Mouse (Mus musculus) retina, postnatal 1 day (tissue): ENCODE data around the gene Gm17428.
A peak's percentile ranks its signal among the peaks of the same experiment; 100 is the strongest.
"Not testable (repeated sequence)": the region's sequence is repeated elsewhere in the genome, so short reads cannot be mapped to it uniquely, and the experiment has no call there.

ENCODE experiments used
- DNase-seq: peaks from one replicate; pipeline ENCODE4 v3.0.0-alpha.2; 2012

Gene Gm17428

DNA sequence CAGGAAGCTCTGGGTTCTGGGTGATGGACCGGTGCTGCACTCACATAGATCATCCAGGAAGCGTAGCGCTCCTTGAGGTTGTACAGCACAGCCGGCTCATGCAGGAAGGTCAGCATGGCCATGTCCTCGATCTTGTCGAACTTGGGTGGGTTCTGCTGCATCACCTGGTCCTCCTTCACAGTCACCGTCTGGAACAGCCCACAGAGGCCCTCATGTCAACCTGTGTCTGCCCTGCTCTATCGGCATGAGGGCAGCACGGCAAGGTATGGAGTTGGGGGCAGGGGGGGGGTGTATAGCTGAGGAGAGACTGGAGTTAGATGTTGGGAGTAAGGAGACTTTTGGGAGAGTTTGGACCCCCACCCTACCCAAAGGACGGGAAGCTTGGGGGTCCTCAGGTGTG lies 15.5 kb downstream of the Gm17428 start:
- no peak for DNase-seq

DNA sequence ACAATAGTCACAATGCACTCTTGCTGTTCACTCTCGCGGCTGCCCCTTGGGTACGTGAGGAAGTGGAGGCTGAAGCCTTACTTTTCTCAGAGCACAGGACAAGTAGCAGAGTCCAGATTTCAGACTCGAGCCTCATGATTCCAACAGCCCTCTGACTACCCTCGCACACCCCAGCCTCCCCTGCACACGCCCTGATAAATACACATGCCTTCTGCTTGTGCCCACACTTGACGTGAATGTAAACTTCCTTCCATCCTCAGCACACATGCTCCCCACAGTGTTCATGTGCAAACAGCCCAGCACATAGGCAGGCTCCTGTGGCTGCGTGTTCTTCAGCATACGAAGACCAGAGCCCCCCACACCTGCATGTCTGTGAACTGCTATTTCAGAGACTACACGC lies 16.9 kb downstream of the Gm17428 start:
- no peak for DNase-seq

DNA sequence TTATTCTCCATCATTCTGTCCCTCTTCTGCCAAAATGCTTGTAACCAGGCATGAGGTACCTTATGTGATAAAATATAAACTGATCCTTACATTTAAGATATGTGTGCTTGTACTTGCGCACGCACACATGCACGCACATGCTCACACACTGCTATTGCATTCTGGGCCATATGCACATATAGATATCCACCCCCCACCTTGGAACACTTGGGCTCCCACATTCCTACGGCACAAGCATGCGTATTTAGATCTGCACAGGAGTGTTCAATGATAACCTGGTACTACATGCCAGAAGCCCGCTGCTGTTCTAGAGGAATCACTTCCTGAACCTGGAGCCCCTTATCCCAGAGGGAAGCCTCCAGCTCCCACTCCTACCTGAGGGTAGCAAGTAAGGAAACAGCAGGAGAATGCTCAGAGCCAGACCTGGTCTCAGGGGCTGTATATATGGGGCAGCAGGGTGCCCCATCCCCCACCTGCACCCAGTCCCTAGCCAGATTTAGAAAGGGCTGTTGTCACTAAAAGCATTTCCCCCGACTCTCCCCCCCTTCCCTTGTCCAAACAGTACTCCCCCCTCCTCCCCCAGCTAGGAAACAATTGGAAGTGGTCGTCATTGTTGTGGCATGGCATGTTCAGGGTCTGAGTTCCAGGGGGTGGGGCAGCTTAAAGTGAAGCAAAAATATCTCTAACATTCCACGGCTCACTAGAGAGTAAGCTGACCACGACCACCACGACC lies 17.6 kb downstream of the Gm17428 start, which contains the start of gene Myh7:
TSS of gene Myh7 (minus strand) at position 491 of the 733 bp plus-strand sequence.
- peak; percentile 15 for DNase-seq

DNA sequence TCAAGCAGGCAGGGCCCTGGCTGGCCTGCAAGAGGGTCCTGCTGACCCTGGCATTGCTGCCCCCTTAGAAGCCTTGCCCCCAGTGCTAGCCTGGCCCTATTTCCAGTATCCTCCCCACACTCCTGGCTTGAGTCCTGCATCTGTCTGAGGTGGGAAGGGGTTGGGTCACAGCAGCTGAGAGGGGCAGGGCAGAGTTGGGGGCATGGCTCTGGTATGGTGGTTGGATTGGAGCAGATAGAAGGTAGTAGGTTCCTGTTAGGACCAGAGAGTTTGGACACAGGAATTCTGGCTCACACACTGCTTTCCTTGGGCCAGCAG lies 18.1 kb downstream of the Gm17428 start:
- DNase-seq = peak; percentile 15

DNA sequence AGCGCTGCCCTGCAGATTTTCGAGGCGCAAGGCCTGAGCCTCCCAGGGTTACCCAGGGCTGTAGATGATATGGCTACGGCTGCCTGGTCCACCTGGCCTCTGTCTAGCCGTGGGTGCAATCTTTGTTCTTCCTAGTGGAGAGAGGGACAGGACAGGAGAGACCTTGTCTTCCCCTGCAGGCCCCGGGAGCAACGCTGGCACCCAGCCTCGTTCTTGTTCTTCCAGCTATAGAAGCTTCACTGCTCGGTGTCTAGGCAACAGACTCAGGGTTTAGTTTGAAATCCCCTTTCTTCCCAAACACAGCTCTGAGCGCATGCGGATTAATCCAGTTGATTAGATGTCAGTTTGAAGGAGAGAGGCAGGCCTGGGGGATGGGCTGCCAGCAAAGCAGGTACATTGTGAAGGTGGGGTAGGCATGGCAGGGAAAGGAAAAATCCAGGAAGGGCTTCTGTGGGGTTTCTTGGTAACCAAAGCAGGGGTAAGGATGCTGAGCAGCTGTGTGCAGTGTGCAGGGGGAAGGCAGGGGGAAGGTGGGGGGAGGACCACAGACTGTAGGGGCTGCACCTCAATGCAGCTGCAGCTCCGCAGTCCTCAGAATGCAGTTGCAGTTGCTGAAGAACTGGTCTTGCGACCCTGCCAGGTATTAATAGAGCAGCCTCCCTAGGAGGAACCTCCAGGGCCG lies 18.9 kb downstream of the Gm17428 start:
- DNase-seq = peak; percentile 76

- no peak for DNase-seq
Observed at GRCm38 (mm10) chr14:54996793-54997192, 20.1 kb downstream of the Gm17428 start.

- DNase-seq = no peak
Observed at GRCm38 (mm10) chr14:54997297-54997696, 20.6 kb downstream of the Gm17428 start.

DNA sequence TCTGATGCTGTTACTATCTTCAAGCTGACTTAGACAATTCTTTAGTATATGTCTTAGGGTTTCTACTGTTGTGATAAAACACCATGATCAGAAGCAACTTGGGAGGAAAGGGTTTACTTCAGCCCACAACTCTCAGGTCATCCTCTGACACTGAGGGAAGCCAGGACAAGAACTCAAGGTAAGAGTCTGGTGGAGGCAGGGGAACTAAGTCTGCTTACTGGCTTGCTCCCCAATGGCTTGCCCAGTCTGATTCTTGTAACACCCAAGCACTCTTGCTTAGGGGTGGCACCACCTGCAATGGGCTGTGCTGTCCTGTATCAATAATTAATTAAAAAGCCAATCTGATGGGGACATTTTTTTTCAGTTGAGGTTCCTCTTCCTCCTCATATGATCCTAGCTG lies 21.9 kb downstream of the Gm17428 start:
- no peak for DNase-seq

DNA sequence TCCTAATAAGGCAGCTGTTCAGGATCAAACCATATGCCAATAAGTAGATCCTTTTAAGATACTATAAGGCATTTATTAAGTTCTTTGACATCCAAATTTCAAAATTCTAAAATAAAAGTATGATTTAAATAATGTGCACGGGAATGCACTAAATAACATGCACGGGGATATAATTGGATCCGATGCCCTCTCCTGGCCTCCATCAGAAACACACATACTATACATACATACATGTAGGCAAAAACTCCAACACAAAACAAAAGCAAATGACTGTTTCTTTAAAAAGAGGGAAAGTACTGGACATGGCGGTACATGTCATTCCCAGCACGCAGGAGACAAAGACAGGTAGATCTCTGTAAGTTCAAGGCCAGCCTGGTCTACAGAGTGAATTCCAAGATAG lies 23.1 kb downstream of the Gm17428 start:
- not testable (repeated sequence) for DNase-seq

DNA sequence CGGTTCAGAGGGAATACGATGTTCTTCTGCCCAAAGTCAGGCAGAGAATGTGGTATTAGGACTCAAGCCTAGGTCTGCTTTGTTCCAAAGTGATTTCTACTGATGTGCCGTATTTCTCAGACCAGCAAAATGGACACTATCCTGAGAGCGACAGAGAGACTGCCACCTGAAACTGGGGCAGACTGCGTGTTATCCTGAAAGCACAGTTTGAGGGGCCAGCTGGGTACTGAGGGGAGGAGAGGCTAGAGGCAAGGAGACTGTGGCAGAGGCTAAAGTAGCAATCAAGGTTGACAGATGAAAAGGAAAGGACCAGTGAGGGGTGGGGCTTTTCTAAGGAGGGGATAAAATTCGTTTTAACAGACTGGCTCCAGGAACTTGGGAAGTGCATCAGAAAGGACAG lies 24.1 kb downstream of the Gm17428 start:
- no peak for DNase-seq

DNA sequence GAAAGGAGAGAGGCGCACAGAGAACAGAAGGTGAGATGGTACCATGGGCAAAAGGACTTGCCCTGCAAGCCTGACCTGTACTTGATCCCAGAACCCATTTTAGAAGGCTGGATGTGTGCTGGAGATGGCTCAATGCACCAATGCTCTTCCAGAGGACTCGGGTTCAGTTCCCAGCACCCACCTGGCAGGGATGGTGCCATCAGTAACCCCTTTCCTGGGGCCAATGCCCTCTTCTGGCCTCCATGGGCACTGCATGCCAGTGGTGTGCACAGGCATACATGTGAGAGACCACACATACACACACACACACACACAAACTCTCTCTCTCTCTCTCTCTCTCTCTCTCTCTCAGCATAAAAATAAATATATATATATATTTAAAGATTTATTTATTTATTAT lies 24.7 kb downstream of the Gm17428 start:
- DNase-seq = no peak

GRCm38 (mm10) chr14:55001938-55002686 lies 25.4 kb downstream of the Gm17428 start:
- no peak for DNase-seq

GRCm38 (mm10) chr14:55002687-55003120 lies 26.0 kb downstream of the Gm17428 start:
- no peak for DNase-seq

DNA sequence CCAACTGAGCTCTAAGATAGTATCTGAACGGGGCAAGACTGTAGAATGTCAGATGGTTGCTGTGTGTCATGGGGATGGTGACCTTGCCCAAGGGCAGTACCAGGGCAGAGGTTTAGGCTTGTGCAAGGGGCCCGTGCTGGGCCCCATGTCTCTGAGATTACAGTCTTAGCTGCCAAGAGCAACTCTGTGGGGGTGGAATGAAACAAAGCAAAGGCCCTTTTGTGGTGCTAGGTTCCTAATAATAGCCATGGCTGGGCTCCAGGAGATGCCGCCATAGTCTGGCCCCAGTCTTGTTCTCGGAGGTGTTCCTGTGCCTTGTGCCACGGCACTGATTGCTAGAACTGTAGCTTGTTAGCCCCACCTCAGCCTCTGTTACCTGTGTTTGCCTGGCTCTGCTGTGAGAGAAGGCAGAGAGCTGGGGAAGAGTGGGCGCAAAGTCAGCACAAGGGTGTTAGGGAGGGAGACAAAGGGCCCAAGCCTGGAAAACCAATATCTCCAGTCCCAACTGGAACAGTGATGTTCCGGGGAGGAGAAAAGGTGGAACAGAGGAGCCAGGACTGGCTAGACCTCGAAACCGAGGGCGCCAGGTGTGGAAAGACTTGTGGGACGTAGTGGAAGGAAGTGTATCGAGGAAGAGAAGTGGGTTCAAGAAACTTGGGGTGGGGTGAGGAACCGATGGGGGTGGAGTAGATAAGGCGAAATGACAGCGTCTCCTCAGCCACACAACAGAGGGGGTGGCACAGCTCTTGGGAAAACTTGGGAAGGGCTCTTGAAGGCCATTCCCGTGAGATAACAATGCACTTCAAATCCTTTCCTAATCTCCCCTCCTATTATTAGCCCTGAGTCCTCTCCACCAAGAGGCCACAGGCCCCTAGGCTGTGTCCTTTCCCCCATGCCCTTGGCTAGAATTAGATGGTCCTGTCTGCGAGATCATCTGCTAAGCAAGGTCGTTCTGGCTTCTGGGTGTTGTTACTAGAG lies 27.4 kb downstream of the Gm17428 start:
- no peak for DNase-seq

- no peak for DNase-seq
Observed at GRCm38 (mm10) chr14:55005506-55005905, 28.8 kb downstream of the Gm17428 start.

- DNase-seq = no peak
Observed at GRCm38 (mm10) chr14:55005967-55006366, 29.2 kb downstream of the Gm17428 start.

DNA sequence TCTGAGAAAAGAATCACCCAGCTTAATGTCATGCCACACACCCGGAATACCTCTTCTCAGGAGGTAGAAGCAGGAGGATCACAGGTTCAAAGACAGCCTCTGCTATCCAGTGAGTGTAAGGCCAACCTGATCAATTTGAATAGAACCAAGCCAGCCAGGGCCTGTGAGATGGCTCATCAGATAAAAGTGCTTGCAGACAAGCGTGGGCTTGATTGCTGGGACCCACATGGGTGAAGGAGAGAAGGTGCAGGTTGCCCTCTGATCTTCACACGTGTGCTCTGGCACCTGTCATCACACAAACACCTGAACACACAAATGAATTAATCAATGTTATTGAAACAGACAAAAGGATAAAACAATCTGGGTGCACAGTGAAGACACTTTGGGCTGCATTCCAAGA lies 29.8 kb downstream of the Gm17428 start:
- no peak for DNase-seq

- no peak for DNase-seq
Observed at GRCm38 (mm10) chr14:55007120-55007908, 30.6 kb downstream of the Gm17428 start.

DNA sequence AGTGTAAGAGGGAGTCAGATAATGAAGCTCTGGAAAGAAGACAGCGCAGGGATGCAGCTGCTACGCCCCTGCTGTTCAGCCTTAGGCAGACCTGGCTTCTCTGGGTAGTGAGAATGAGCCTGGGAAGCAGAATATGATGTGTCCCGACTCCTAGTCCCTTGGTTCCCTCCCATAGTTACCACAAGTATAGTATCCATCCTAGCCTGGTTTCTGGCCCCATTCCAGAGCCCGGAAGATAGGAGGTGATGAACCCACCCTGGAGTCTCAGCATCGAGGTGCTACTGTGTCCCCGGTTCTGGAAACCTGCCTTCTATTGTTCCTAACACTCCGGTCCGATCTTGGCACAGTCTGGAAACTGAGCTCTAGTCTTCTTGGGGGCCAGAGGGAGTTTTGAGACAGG lies 31.7 kb downstream of the Gm17428 start:
- no peak for DNase-seq

DNA sequence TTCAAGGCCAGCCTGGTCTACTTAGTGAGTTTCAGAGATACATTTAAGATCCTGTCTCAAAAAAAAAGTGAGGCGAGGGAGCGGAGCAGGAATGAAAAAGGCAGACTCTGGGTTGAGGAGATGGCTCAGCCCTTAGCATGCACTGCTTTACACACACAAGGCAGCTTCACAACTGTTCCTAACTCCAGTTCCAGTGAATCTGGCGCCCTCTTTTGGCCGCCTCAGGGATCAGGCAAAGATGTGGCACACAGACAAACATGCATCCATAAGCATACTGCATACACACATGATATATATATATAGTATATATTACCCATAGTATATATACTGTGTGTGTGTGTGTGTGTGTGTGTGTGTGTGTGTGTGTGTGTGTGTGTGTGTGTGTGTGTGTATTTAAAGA lies 34.4 kb downstream of the Gm17428 start:
- peak; percentile 43 for DNase-seq

GRCm38 (mm10) chr14:55014591-55014990 lies 37.9 kb downstream of the Gm17428 start:
- DNase-seq = no peak
